Mouse (Mus musculus) leukemia stem cell, adult 10-12 weeks (primary cell): Measurements from ENCODE around the gene Olfr516. TPM values are rescaled to one million over a fixed set of nuclear protein-coding genes. Genes with fewer than 3 reads are reported as not detected.

ENCODE experiments used
- polyA plus RNA-seq: library from polyadenylated mRNA; stranded (reverse); fragments of >175 nt; gene quantifications from 2 replicates; pipeline ENCODE4 v1.2.3, GENCODE M21; 2012; ENCODE audit warnings: low replicate concordance

Gene Olfr516
- not detected in 2 replicates for polyA plus RNA-seq

DNA sequence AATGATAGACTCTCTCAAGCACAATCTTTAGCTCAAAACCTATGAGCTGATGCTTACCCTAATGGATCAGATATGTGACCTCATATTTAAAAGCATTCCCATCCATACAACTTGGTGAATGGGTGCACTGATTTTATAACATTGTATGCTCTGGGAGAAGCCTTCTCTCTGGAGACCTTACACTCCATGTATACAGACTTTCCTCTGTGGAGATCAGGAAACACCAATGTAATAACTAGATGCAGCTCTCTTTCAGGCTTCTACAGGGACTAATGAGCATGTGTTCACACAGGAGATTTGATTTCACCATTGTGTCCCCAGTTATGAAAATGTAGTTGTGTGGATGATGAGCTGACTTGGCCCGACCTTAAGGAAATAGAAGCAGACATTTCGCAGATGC lies at the start of gene Olfr516:
TSS of gene Olfr516 (minus strand) at position 101 of the 400 bp plus-strand sequence.

DNA sequence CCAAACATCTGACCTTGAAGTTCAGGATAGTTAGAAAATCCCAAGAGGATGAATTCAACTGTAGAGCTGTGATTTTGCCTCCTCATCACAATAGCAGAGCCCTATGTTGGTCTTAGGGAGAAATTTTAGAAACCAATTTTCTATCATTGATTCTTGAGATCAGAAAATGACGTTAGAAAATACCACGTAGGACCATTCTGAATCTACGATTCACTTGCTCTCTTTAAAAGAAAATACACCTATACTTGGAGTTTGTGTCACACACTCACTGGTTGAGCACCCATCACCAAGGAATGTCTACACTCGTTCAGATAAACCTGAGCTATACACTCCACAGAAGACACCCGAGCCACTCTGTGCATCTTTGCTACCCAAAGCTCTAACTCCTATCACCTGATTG lies 44.0 kb upstream of the Olfr516 start, which contains the start of gene Olfr519:
TSS of gene Olfr519 (minus strand) at position 101 of the 400 bp plus-strand sequence.

DNA sequence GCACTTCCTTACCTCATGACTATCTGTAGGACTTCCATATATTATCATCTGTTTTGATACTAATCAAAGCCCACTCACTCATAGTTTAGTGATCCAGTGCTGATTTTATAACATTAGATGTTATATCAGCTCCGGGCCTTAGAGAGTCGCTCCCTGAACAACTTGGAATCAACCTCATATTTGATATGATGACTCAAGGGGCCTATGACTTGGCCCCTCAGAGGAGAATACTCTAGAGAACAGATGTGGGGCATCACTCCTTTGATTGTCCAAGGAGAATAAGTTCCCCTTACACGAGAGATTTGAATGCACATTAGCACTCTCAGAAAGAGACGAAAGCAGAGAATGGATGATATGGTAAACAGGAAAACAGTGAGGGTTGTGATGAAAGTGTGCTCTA lies 34.6 kb upstream of the Olfr516 start, which contains the start of gene Olfr518:
TSS of gene Olfr518 (minus strand) at position 101 of the 400 bp plus-strand sequence.

DNA sequence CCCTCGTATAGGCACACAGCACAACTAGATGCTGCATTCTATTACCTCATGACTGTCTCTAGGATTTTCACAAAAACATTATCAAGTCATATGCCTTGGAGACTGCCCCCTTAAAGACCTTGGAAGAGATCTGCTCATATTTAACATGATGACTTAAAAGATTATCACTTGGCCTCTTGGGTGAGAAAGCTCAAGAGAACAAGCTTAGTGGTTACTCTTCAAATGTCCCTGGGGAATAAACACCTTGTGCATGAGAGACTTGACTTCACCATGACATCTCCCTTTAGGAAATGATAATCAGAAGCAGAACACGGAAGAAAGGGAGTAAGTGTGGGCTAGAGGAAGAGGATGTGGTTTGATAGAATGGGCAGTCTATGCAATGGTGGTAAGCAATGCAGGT lies 21.9 kb upstream of the Olfr516 start, which contains the start of gene Olfr517:
TSS of gene Olfr517 (minus strand) at position 101 of the 400 bp plus-strand sequence.

DNA sequence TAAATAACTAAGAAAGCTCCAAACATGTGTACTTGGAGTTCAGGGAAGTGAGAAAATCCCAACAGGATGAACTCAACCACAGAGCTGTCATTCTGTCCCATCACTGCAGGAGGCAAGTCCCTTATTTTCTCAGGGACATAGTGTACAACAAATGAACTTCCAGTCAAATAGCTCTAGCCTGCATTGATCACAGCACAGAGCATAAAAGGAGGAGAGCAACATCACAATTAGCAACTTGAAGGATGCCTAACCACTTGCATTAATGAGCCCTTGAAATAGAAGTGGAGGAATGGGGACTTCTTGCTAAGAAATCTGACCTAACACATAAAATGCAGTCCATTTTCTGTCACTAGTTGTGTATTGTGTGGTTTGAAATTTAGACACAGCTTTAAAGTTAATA lies 24.4 kb downstream of the Olfr516 start, which contains the start of gene Olfr514:
TSS of gene Olfr514 (minus strand) at position 101 of the 400 bp plus-strand sequence.

Other genes with a start within 250 kb of the Olfr516 start
- gene Olfr506, start 239.7 kb downstream of the Olfr516 start, polyA plus RNA-seq = not detected in 2 replicates
- not detected in 2 replicates for gene Olfr507, start 228.7 kb downstream of the Olfr516 start, polyA plus RNA-seq
- gene Olfr508, start 220.5 kb downstream of the Olfr516 start, polyA plus RNA-seq = not detected in 2 replicates
- gene Olfr509, start 198.6 kb downstream of the Olfr516 start, polyA plus RNA-seq = not detected in 2 replicates
- gene Olfr510, start 184.1 kb downstream of the Olfr516 start, polyA plus RNA-seq = not detected in 2 replicates
- not detected in 2 replicates for gene Olfr512, start 137.2 kb downstream of the Olfr516 start, polyA plus RNA-seq
- gene Olfr513, start 99.6 kb downstream of the Olfr516 start, polyA plus RNA-seq = not detected in 2 replicates
- not detected in 2 replicates for gene Olfr514, start 24.5 kb downstream of the Olfr516 start, polyA plus RNA-seq
- not detected in 2 replicates for gene Olfr517, start 21.9 kb upstream of the Olfr516 start, polyA plus RNA-seq
- gene Olfr518, start 34.5 kb upstream of the Olfr516 start, polyA plus RNA-seq = not detected in 2 replicates
- not detected in 2 replicates for gene Olfr519, start 43.9 kb upstream of the Olfr516 start, polyA plus RNA-seq
- gene Nlrp10, start 79.6 kb upstream of the Olfr516 start, polyA plus RNA-seq = 0.10 TPM in 1 of 2 replicates, not detected in the other
- gene Eif3f, start 83.9 kb upstream of the Olfr516 start, polyA plus RNA-seq = 671 and 946 TPM in 2 replicates
- gene Tub, start 99.8 kb upstream of the Olfr516 start, polyA plus RNA-seq = not detected in 2 replicates
- gene Ric3, start 232.8 kb upstream of the Olfr516 start, polyA plus RNA-seq = 0.09 and 0.36 TPM in 2 replicates